Mouse (Mus musculus) skeletal muscle tissue, adult 2 months (tissue): ENCODE results near the gene Acad12.
"Not testable (repeated sequence)": the region's sequence is repeated elsewhere in the genome, so short reads cannot be mapped to it uniquely, and the experiment has no call there.

Experiments
- DNase-seq: peaks from one replicate; pipeline ENCODE4 v3.0.0-alpha.2; 2012; ENCODE audit warnings: low read depth, low spot score

Gene Acad12

DNA sequence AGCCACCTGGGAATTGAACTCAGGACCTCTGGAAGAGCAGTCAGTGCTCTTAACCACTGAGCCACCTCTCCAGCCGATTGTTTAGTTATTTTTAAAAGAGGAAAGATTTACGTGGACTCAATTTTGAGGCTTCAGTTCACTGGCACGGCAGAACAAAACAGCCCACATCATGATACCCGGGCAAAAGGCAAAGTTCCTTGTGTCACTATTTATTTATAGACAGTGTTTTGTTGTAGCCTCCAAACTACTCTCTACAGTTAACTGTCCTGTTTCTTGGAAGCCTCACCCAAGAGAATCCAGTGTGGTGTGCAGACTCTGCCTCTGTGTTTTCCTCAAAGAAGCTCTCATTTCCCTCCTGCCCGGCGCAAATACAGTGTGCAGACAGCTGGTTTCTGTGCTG is 6.7 kb downstream of the Acad12 start:
- no peak for DNase-seq

DNA sequence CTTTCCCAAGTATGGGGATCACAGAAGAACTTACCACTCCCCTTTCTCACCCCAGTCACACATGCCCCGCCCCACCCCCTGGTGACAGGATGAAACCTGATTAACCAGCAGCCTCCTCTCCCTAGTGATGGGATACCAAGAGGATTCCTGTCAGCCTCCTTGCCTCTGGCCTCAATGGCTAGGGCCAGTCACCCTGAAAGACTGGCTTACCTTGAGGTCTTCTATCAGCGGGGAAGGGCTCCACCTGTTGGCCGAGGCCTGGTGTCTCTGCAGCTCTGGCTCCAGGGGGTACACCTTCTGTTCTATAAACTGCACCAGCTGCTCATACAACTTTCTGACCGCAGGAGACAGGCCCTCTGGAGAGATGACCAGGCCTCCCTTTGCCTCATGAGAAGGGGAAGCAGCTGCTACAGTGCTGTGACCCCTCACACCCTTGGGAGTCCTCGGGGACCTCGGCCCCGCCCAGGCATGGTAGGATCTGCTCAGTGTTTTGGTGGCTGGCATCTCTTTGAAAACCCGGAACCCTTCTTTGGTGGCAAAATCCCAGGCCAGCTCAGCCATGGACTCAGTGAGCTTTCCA is 9.1 kb downstream of the Acad12 start:
- not testable (repeated sequence) for DNase-seq

- DNase-seq = peak; percentile 54
Observed at GRCm38 (mm10) chr5:121606151-121606550, 12.6 kb downstream of the Acad12 start.

GRCm38 (mm10) chr5:121603815-121604214 is 14.9 kb downstream of the Acad12 start:
- not testable (repeated sequence) for DNase-seq

DNA sequence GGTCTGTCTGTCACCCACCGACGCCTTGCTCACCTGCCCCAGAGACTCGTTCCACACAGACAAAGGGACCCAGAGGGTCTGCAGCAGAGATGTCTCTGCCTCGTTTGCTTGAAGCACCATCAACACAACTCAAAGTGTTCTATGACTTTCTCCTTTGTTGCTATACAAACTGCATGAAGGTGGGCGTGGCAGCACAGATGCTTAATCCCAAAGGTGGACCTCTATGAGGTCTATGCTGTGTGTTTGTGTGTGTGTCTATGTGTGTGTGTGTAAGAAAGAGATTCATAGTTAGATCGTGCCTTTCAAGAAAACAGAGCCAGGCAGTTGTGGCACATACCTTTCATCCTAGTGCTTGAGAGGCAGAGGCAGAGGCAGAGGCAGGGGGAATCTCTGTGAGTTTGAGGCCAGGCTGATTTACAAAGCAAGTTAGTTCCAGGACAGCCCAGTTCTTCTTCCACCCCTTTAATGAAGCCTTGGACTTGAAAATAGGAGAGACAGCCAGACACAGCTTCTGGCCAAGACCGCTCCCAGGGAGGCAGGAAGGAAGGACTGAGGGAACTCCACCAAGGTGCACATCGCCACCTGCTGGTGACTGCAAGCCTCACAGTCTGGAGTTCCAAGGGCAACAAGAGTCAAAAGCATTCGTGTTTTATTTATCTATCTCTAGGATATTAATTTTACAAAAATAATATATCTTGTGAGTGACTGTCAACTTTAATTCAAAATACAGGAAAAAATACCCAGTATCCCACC is 17.0 kb downstream of the Acad12 start:
- DNase-seq = peak; percentile 94

DNA sequence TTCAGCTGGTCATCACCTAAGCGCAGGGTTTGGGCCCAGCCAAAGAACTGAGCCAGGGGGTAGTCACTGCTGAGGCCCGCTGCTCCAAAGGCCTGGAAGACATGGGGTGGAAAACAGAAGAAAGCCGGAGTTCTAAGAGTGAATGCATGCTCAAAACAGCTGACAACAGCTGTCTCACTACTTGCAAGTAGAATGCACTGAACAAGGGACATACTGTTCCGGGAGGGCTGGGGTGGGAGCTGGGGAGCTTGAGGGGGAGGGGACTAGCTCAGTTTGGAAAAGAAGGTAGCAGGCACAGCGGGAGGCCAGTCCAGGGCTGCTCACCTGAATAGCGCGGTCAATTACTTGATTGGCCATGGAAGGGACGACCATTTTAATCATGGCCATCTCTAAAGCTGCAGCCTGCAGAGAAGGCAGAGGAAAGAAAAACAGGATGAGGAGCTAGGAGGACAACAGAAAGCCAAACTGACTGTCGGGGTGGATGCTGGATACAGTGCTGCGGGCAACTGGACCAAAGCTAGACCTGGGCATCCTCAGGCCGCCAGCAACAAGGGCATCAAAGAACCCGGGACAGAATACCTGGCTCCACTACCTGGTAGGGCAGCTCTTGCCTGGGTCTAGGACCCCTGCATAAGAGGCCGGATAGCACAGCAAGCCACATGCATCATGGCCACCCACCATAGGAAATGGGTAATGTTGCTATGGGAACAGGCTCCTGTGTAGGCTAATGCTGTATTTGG is 19.7 kb downstream of the Acad12 start:
- no peak for DNase-seq

- DNase-seq = no peak
Observed at GRCm38 (mm10) chr5:121597991-121598537, 20.7 kb downstream of the Acad12 start.

GRCm38 (mm10) chr5:121597332-121597731 is 21.4 kb downstream of the Acad12 start:
- DNase-seq = no peak

DNA sequence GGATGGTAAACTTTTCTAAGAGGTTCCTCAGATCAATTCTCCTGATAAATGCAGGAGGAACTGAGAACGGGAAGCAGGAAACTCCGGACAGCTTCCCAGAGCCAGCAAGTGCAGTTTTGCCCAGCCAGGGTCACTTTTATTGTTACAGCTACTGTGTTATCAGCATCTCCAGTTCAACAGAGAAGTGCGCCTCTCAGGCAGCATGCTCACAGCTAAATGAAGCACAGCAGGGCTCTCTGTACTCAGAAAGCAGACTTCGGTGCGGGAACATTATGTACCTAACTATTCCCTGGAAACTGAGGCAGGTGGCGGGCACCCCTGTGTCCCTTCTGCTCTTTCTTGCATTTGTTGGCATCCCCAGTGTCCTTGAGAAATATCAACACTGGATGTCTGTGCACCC is 22.5 kb downstream of the Acad12 start:
- DNase-seq = no peak

GRCm38 (mm10) chr5:121595758-121596157 is 23.0 kb downstream of the Acad12 start:
- DNase-seq = no peak

GRCm38 (mm10) chr5:121594714-121595313 is 23.9 kb downstream of the Acad12 start:
- DNase-seq = no peak

- DNase-seq = peak; percentile 90
Observed at GRCm38 (mm10) chr5:121593451-121594401, 25.0 kb downstream of the Acad12 start, which contains the start of gene Aldh2. Gene Aldh2 (minus strand): TSS chr5:121593824.

GRCm38 (mm10) chr5:121592816-121593407 is 25.8 kb downstream of the Acad12 start:
- no peak for DNase-seq

GRCm38 (mm10) chr5:121592064-121592815 is 26.5 kb downstream of the Acad12 start:
- DNase-seq = no peak

DNA sequence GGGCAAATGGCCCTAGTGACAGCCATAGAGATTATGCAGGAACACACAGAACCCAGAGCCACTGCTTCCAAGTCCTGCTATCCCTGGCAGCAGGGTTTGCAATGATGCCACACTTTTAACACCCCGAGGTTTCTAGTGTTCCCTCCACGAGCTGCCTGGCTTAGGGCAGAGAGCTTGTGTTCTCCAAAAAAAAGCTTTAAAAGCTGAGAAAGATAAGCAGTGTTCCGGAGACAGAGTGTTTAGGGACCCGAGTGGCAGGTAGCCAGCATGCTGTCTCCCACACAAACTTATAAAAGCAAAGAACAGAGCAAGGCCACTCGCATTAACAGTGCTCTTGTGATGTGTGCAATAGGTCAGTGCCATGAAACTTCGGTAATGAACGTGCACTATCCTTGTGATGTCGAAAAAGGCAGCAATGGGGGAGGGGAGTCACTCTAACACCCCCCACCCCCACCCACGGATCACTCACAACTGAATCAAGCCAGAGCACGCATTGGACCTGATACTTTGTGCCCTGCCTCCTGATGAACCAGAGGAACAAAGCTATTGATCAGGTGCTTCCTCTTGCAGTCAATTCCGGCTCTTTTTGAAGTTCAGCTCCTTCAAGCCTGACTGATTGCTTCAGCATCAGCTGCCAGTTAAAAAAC is 27.2 kb downstream of the Acad12 start:
- no peak for DNase-seq

DNA sequence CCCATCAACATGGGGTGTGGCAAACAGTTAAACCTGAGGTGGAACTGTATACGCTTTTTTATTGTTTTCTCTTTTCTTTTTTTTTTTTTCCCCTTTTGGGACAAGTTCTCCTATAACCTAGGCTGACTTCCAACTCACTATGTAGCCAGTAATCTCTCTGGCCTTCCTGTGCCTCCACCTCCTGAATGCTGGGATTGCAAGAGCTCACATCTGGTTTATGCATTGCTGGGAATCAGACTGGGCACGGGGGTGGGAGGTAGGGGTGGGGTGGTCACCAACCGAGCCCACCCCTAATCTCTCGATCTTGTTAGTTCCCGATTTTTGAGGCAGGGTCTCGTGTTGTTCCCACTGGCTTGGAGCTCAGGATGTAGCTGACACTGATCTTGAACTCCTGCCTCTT is 28.8 kb downstream of the Acad12 start:
- DNase-seq = no peak

DNA sequence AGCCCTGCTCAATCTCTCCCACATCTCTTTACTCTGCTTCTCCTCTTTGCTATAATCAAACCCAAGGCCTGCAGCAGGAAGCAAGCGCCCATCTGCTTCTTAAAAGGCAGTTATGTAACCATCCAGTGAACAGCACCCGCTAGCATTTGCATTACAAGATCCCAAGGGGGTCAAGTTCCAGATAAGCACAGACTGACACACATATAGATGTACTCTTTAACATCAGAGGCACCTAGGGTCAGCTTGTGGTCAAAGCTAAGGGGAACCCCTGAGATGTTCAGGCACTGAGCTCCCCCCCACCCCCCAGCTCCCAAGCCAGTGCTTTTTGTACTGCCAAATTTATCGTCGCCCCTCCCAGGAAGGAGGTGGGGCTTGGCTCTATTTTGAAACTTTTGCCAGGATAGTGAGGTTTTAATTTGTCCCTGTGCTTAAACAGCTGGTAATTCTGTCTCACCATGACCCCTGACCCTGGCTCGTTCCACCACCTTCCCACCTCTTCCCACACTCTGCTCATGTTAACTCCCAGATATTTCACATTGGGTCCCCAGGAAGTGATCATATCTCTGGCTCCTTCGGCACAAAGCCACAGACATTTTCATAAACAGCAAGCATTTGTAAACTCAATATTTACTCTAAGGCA is 32.2 kb downstream of the Acad12 start:
- DNase-seq = peak; percentile 66

DNA sequence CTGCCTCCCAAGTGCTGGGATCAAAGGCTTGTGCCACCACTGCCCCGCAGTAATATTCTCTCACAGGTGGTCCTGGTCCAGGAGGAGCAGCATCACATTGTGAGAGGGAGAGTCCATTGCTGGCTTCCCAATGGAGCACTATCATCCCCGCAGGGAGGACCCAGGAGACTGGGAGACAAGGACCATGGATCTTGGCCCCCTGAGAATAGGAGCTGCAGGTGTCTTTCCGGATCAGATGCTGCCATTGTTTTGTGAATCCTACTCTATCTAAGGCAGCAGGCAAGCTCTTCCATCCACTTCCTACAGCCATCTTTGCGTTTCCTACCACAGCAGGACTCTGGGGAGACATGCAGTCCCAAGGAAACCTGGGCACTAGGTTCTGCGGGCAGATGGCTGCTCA is 33.0 kb downstream of the Acad12 start:
- DNase-seq = no peak

DNA sequence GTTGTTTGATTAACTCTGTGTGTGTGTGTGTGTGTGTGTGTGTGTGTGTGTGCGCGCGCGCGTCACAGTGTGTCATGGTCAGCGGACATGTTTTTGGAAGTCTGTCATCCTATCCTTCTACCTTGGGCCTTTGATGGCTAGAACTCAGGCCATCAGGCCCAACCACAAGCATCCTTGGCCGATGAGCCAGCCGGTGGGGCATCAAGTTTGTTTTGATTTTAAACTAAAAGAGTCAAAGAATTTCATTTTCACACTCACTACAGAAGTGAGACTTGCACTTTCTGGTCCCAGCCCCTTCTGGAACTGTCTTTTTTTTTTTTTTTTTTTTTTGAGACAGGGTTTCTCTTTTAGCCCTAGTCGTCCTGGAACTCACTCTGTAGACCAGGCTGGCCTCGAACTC is 33.7 kb downstream of the Acad12 start:
- DNase-seq = no peak
